Mouse (Mus musculus) forebrain, embryonic 15.5 days (tissue): Measurements from ENCODE around the gene Bbc3. TPM values are rescaled to one million over a fixed set of nuclear protein-coding genes. Genes with fewer than 3 reads are reported as not detected.

Experiments used
- ATAC-seq: fragments of 200-750 bp; cut with Nextera tagmentation; replicated peaks from 2 replicates; pipeline ENCODE4 v1.8.0; 2017; ENCODE audit warnings: mild to moderate bottlenecking, moderate TSS enrichment, moderate library complexity
- H3K27ac ChIP-seq: fragments of 300-500 bp; sonication (generic); replicated peaks from 2 replicates; pipeline ENCODE4 v1.5.1; 2015; ENCODE audit warnings: mild to moderate bottlenecking, inconsistent platforms
- H3K27me3 ChIP-seq: fragments of 300-500 bp; sonication (generic); 2 replicates; pipeline ENCODE4 v1.6.1; 2015; ENCODE audit warnings: inconsistent platforms
- H3K36me3 ChIP-seq: fragments of 300-500 bp; sonication (generic); 2 replicates; pipeline ENCODE4 v1.6.1; 2015; ENCODE audit warnings: mild to moderate bottlenecking, inconsistent platforms
- H3K4me1 ChIP-seq: fragments of 300-500 bp; sonication (generic); 2 replicates; pipeline ENCODE4 v1.6.1; 2015; ENCODE audit warnings: inconsistent platforms
- H3K4me2 ChIP-seq: fragments of 300-500 bp; sonication (generic); replicated peaks from 2 replicates; pipeline ENCODE4 v1.6.1; 2015; ENCODE audit warnings: mild to moderate bottlenecking, inconsistent platforms
- H3K4me3 ChIP-seq: fragments of 300-500 bp; sonication (generic); 2 replicates; pipeline ENCODE4 v1.5.1; 2015; ENCODE audit warnings: mild to moderate bottlenecking, inconsistent platforms
- H3K9ac ChIP-seq: fragments of 300-500 bp; sonication (generic); replicated peaks from 2 replicates; pipeline ENCODE4 v1.6.1; 2015; ENCODE audit warnings: mild to moderate bottlenecking, inconsistent platforms
- H3K9me3 ChIP-seq: fragments of 300-500 bp; sonication (generic); 2 replicates; pipeline ENCODE4 v1.6.1; 2016; ENCODE audit warnings: inconsistent platforms
- WGBS: fragments of 180-500 bp; shearing (Covaris S2); methylation state at CpG from one replicate; pipeline ENCODE4 v1.1.7; 2015; ENCODE audit warnings: mixed read lengths; 5-methylcytosine and 5-hydroxymethylcytosine counted together
- polyA plus RNA-seq: library from polyadenylated mRNA; unstranded; fragments of >200 nt; fragmentation: Nextera tagmentation; extraction: Ambion mirVana; gene quantifications from 2 replicates; pipeline ENCODE4 v1.2.1, GENCODE M21; 2015

Gene Bbc3
- polyA plus RNA-seq, 1 experiment from 2014 or later = 18.5 TPM

DNA sequence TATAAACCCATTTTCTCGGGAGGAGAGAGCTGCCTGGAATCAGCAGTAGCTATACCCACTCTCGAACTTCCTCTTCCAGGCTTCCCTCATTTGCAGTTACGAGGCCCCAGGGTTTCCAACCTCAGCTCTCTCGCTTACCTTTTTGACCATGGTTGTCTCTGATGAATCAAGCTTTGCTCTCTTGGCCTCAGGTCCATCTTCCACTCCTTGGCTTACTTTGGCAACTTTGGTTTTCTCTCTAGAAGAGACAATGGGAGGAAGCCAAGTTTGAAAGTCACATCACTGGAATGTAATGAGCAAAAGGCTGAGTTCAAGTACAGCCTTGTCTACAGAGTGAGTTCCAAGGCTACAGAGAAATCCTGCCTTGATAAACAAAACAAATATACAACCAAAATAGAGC is 58.5 kb downstream of the Bbc3 start:
- Histone ChIP-seq H3K27ac (no peak overlapping the region), H3K36me3 (peaks cover 60% of the 10 kb centered on the region), H3K4me3 (no peak overlapping the region), H3K9me3 (no peaks in the 10 kb centered on the region), H3K4me1 (peaks cover 16% of the 10 kb centered on the region), H3K27me3 (no peaks in the 10 kb centered on the region), H3K9ac (no peak overlapping the region), H3K4me2 (no peak overlapping the region)
- ATAC-seq = no peak
- 71% methylated on average over 4 of the region's 4 CpGs for WGBS

Other genes starting within 250 kb of the Bbc3 start
- 0.09 TPM in 1 of 2 replicates, not detected in the other for gene Zfp541, start 246.6 kb upstream of the Bbc3 start, polyA plus RNA-seq
- 186 and 200 TPM in 2 replicates for gene Napa, start 209.9 kb upstream of the Bbc3 start, polyA plus RNA-seq
- gene Kptn, start 188.5 kb upstream of the Bbc3 start, polyA plus RNA-seq = 43.0 and 43.7 TPM in 2 replicates
- 0.96 and 1.1 TPM in 2 replicates for gene Slc8a2, start 178.6 kb upstream of the Bbc3 start, polyA plus RNA-seq
- 110 and 116 TPM in 2 replicates for gene Meis3, start 133.3 kb upstream of the Bbc3 start, polyA plus RNA-seq
- gene Dhx34, start 86.4 kb upstream of the Bbc3 start, polyA plus RNA-seq = 15.3 and 17.4 TPM in 2 replicates
- gene C5ar2, start 64.2 kb upstream of the Bbc3 start, polyA plus RNA-seq = 0.06 TPM in 1 of 2 replicates, not detected in the other
- 1.1 and 1.3 TPM in 2 replicates for gene C5ar1, start 48.9 kb upstream of the Bbc3 start, polyA plus RNA-seq
- gene Inafm1, start 34.8 kb upstream of the Bbc3 start, polyA plus RNA-seq = 27.0 and 27.5 TPM in 2 replicates
- 31.1 and 35.5 TPM in 2 replicates for gene Ccdc9, start 21.6 kb upstream of the Bbc3 start, polyA plus RNA-seq
- 290 and 303 TPM in 2 replicates for gene Sae1, start 79.4 kb downstream of the Bbc3 start, polyA plus RNA-seq
- 22.3 and 25.2 TPM in 2 replicates for gene Zc3h4, start 92.5 kb downstream of the Bbc3 start, polyA plus RNA-seq
- gene Tmem160, start 144.4 kb downstream of the Bbc3 start, polyA plus RNA-seq = 63.5 and 70.2 TPM in 2 replicates
- gene Npas1, start 169.3 kb downstream of the Bbc3 start, polyA plus RNA-seq = 5.1 and 6.7 TPM in 2 replicates